Mouse (Mus musculus): ENCODE measurements at regions not wholly inside any gene's neighbourhood (a gene's known extent, or its start where the extent isn't known, plus 50 kb on each side); places are given as distances from the start of the nearest gene placed in this dataset.

- TF ChIP-seq CTCF (IDR thresholded peaks at IDR 0.05; ENCODE audit: low read depth) (no peak), EP300 (IDR thresholded peaks at IDR 0.05; ENCODE audit: low read depth) (no peak)
Observed at GRCm38 (mm10) chr2:55699705-55700104, 263.9 kb downstream of the Kcnj3 start.

All from liver, postnatal 0 days (tissue).